Mouse (Mus musculus): ENCODE results near the gene Snx17. TPM values are rescaled to one million over a fixed set of nuclear protein-coding genes. Genes with fewer than 3 reads are reported as not detected.

The Snx17 gene
- total and polyA plus RNA-seq, 3 experiments: 58.1 to 66.8 (median 63.2) TPM

- intact Hi-C loops (cut with DNase I): loop anchor here (5.0 kb wide), 1 partner anchor 1610 kb away; the partner anchor contains the start of gene Prr14l
- H3K27ac ChIP-seq: peak overlapping the region; percentile 98; the same call in 1 of the 2 replicates
- peaks cover 6% of the 10 kb centered on the region for H3K4me1 ChIP-seq (ENCODE audit: control insufficient read depth, insufficient read depth, low read length)
- 9% methylated on average over 10 of the region's 10 CpGs for WGBS
- H3K9ac ChIP-seq (ENCODE audit: low read depth, low read length): peak overlapping the region; percentile 43
- H3K27me3 ChIP-seq (ENCODE audit: control insufficient read depth, insufficient read depth, low read length): no peaks in the 10 kb centered on the region
- H3K4me3 ChIP-seq: peak overlapping the region; percentile 92
- peaks cover 15% of the 10 kb centered on the region for H3K36me3 ChIP-seq (ENCODE audit: control insufficient read depth, insufficient read depth, low read length)
- DNase-seq: no peak
- TF ChIP-seq POLR2A (IDR thresholded peaks at IDR 0.05; ENCODE audit: insufficient read depth, low read depth, low read length) (no peak), CTCF (IDR thresholded peaks at IDR 0.05) (no peak), EP300 (IDR thresholded peaks at IDR 0.05; ENCODE audit: insufficient read depth, low read depth, low read length) (no peak)
- peaks cover 1% of the 10 kb centered on the region; the same call in 1 of the 2 replicates for H3K79me2 ChIP-seq (replicated peaks; ENCODE audit: control insufficient read depth, insufficient read depth, low read length)
Observed at GRCm38 (mm10) chr5:31242191-31242590, 49.2 kb downstream of the Snx17 start.

Other genes with a start within 250 kb of the Snx17 start
- under 1 TPM; 0.30 to 0.73 TPM for gene Cgref1, start 247.6 kb upstream of the Snx17 start, total RNA-seq (2021)
- gene Cgref1, start 247.6 kb upstream of the Snx17 start, polyA plus RNA-seq (2012; rRNA removed): 1.2 and 2.0 TPM in 2 replicates
- gene Preb, start 232.9 kb upstream of the Snx17 start, total RNA-seq (2021): 10 to 100 TPM; 80.3 to 84.6 TPM
- gene Preb, start 232.9 kb upstream of the Snx17 start, polyA plus RNA-seq (2012; rRNA removed): 166 and 189 TPM in 2 replicates
- gene Tcf23, start 224.6 kb upstream of the Snx17 start, total RNA-seq (2021): 1 to 10 TPM; 1.6 TPM
- 0.44 and 0.57 TPM in 2 replicates for gene Tcf23, start 224.6 kb upstream of the Snx17 start, polyA plus RNA-seq (2012; rRNA removed)
- gene Atraid, start 144.9 kb upstream of the Snx17 start, total RNA-seq (2021): 10 to 100 TPM; 44.2 to 45.6 TPM
- 100 and 115 TPM in 2 replicates for gene Atraid, start 144.9 kb upstream of the Snx17 start, polyA plus RNA-seq (2012; rRNA removed)
- gene Slc5a6, start 144.3 kb upstream of the Snx17 start, total RNA-seq (2021): 10 to 100 TPM; 11.8 to 13.2 TPM
- gene Slc5a6, start 144.3 kb upstream of the Snx17 start, polyA plus RNA-seq (2012; rRNA removed): 25.5 and 29.1 TPM in 2 replicates
- gene Cad, start 138.4 kb upstream of the Snx17 start, total RNA-seq (2021): 10 to 100 TPM; 11.0 to 14.0 TPM
- gene Cad, start 138.4 kb upstream of the Snx17 start, polyA plus RNA-seq (2012; rRNA removed): 18.5 TPM in 2 replicates
- gene Dnajc5g, start 86.9 kb upstream of the Snx17 start, total RNA-seq (2021): not detected
- not detected in 2 replicates for gene Dnajc5g, start 86.9 kb upstream of the Snx17 start, polyA plus RNA-seq (2012; rRNA removed)
- under 1 TPM in 1 of 2 experiments, not detected in 1; 0.29 TPM for gene Slc30a3, start 85.0 kb upstream of the Snx17 start, total RNA-seq (2021)
- gene Slc30a3, start 85.0 kb upstream of the Snx17 start, polyA plus RNA-seq (2012; rRNA removed): 0.26 and 0.47 TPM in 2 replicates
- gene Trim54, start 76.5 kb upstream of the Snx17 start, total RNA-seq (2021): 100 to 1,000 TPM; 250 to 368 TPM
- gene Trim54, start 76.5 kb upstream of the Snx17 start, polyA plus RNA-seq (2012; rRNA removed): 186 and 219 TPM in 2 replicates
- gene Ucn, start 54.4 kb upstream of the Snx17 start, total RNA-seq (2021): not detected
- not detected in 2 replicates for gene Ucn, start 54.4 kb upstream of the Snx17 start, polyA plus RNA-seq (2012; rRNA removed)
- 10 to 100 TPM; 46.8 to 50.6 TPM for gene Mpv17, start 39.0 kb upstream of the Snx17 start, total RNA-seq (2021)
- 183 and 278 TPM in 2 replicates for gene Mpv17, start 39.0 kb upstream of the Snx17 start, polyA plus RNA-seq (2012; rRNA removed)
- gene Gm29609, start 13.3 kb upstream of the Snx17 start, total RNA-seq (2021): under 1 TPM; 0.55 to 0.81 TPM
- 2.4 and 2.5 TPM in 2 replicates for gene Gm29609, start 13.3 kb upstream of the Snx17 start, polyA plus RNA-seq (2012; rRNA removed)
- 10 to 100 TPM; 27.4 to 32.3 TPM for gene Gtf3c2, start 13.1 kb upstream of the Snx17 start, total RNA-seq (2021)
- gene Gtf3c2, start 13.1 kb upstream of the Snx17 start, polyA plus RNA-seq (2012; rRNA removed): 34.8 and 56.2 TPM in 2 replicates
- gene Eif2b4, start 203 bp downstream of the Snx17 start, total RNA-seq (2021): 10 to 100 TPM; 48.0 to 50.8 TPM
- gene Eif2b4, start 203 bp downstream of the Snx17 start, polyA plus RNA-seq (2012; rRNA removed): 61.3 and 88.9 TPM in 2 replicates
- gene Zfp513, start 9.1 kb downstream of the Snx17 start, total RNA-seq (2021): 1 to 10 TPM; 6.6 to 8.1 TPM
- 12.7 and 14.2 TPM in 2 replicates for gene Zfp513, start 9.1 kb downstream of the Snx17 start, polyA plus RNA-seq (2012; rRNA removed)
- 10 to 100 TPM; 51.1 to 60.8 TPM for gene Ppm1g, start 27.5 kb downstream of the Snx17 start, total RNA-seq (2021)
- gene Ppm1g, start 27.5 kb downstream of the Snx17 start, polyA plus RNA-seq (2012; rRNA removed): 26.6 and 35.1 TPM in 2 replicates
- gene Nrbp1, start 47.6 kb downstream of the Snx17 start, total RNA-seq (2021): 10 to 100 TPM; 75.9 to 80.3 TPM
- 151 and 165 TPM in 2 replicates for gene Nrbp1, start 47.6 kb downstream of the Snx17 start, polyA plus RNA-seq (2012; rRNA removed)
- not detected for gene Gm9970, start 48.0 kb downstream of the Snx17 start, total RNA-seq (2021)
- gene Gm9970, start 48.0 kb downstream of the Snx17 start, polyA plus RNA-seq (2012; rRNA removed): 0.31 TPM in 1 of 2 replicates, not detected in the other
- gene Krtcap3, start 58.5 kb downstream of the Snx17 start, total RNA-seq (2021): 1 to 10 TPM; 1.2 to 1.5 TPM
- gene Krtcap3, start 58.5 kb downstream of the Snx17 start, polyA plus RNA-seq (2012; rRNA removed): 6.4 and 7.2 TPM in 2 replicates
- gene Ift172, start 97.9 kb downstream of the Snx17 start, total RNA-seq (2021): 10 to 100 TPM; 37.2 to 42.9 TPM
- 28.0 and 30.2 TPM in 2 replicates for gene Ift172, start 97.9 kb downstream of the Snx17 start, polyA plus RNA-seq (2012; rRNA removed)
- gene Fndc4, start 102.9 kb downstream of the Snx17 start, total RNA-seq (2021): 1 to 10 TPM; 2.7 to 3.8 TPM
- gene Fndc4, start 102.9 kb downstream of the Snx17 start, polyA plus RNA-seq (2012; rRNA removed): 7.3 and 9.5 TPM in 2 replicates
- not detected for gene Gckr, start 104.2 kb downstream of the Snx17 start, total RNA-seq (2021)
- gene Gckr, start 104.2 kb downstream of the Snx17 start, polyA plus RNA-seq (2012; rRNA removed): 0.32 TPM in 1 of 2 replicates, not detected in the other

Data from heart, adult 2 months (tissue).